Mouse (Mus musculus) testis, postnatal 10 days (tissue): ENCODE measurements at regions not wholly inside any gene's neighbourhood (a gene's known extent, or its start where the extent isn't known, plus 50 kb on each side); places are given as distances from the start of the nearest gene placed in this dataset.

Experiments
- DNase-seq: peaks from one replicate; pipeline ENCODE4 v3.0.0; 2021; ENCODE audit warnings: low spot score

DNA sequence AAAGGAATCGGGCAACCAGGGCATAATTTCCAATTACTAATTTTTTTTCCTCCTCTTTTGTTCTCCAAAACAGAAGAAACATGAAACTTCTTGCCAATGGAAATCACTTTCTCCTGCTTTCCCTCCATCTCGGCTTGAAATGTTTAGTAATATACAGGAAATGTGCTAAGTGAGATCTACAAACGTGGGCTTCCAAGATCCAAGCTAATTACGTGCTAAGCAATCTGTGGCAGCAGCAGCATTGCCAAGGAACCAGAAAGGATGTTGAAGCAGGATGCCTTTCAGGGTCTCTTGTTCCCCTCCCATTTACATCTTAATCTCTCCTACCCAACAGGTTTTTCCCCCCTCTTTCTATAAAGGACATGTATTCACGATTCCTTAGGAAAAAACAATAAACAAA, 660.2 kb upstream of the Sox9 start:
- no peak for DNase-seq

DNA sequence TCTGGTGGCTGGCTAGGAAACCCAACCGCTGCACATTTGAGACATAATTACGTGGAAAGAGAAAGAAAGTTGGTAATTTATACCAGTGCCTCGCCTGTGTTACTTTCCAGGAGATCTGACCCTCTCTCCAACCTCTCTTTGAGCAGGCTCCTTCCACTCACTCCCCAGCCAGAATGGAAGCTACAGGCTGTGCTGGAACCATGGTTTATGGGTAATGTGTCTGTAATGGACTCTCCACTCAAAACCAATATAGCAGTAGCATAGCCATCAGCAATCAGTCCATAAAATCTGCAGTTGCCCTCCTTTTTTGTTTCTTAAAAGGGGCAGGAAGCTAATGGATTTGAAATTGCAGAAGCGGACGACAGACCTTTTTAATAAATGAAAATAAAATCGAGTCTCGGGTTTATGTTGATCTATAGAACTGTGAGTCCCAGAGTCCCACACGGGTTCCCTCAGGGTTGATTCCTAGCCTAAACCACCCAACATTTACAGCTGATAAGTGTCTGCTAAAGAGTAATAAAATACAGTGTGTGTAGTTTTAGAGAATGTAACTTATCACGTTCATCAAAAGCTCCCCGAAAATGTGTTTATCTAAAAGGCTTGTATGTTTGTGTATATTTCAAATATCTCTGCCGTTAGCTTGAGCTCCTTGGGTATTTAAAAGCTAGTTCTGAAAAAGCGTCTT, 656.6 kb upstream of the Sox9 start:
- DNase-seq = no peak

DNA sequence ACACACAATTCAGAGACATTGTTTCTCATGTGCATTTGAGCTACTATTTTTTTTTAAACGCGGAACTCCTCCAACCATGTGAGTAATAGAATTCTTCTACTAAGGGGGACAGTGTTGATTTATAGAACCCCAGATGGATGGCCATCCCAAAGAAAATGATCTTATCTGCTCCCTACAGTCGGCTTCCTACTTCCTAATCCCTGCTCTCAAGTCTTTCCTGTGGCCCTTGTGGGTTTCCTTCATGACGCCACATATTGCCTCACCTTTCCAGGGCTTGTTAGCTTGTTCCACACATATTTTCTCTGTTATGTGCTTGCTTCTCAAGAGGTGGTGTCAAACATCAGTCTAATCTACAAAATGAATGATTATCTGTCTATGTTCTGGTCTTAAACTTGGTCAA, 651.9 kb upstream of the Sox9 start:
- DNase-seq = no peak

DNA sequence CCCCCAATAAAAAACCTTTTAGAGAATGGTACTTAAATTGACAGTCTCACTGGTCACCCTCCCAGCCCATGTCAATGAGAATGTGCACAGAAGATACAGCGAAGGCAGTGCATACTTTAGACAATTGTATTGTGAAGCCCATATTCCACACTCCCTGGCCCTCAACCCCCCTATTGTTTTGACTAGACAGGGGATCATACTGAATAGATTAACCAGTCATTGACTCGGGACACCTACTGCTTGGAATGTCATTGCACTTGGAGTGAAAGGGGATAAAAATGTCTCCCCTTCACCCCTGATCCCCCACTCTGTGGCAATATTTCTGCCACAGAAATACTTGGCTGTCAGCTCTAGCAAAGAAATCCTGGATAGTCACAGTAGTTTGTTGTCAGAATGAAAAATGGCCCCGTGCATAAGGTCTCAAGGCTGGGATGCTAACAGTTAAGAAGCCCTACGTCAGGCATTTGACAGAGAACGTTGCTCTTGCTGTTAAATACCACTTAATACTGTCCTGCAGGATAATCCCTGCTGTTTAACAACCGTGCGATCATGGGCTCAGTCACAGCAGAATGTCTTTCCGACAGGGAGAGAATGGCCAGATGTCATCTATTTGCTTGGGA, 644.5 kb upstream of the Sox9 start:
- no peak for DNase-seq

DNA sequence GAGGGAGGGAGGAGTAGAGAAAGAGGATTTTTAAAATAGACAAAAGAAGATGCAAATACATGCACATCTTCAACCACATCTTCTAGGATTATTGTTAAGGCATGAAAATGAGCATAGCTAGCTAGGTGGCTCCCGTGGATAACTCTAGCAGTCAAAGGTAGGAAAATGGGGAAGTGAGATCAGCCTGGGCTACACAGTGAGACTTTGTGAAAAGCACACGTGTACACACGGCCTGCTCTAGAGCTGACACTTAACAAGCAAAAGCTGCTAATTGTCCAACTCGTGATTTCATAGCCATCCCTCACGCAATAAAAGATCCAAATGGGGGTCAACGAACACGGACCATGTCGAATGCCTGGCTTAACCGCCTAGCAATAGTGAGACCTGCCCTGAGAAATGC, 642.0 kb upstream of the Sox9 start:
- DNase-seq = no peak

DNA sequence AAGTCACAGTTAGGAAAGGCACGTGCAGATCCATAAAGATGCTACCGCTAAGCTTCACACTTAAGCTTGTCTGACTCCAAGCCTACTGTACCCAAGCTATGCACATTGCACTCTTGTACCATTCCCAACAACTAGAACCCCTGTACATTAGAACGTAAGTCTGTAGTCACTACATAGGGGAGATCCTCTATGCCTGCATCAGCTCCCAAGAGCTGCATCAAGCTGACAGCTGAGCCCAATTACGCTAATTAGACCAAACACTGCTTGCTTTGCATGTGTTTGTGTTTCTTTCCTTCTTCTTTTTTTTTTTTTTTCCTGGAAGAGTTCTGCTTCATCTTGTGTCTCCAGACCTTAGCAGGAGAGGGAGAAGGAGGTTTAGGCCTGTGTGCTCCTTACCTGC, 641.5 kb upstream of the Sox9 start:
- no peak for DNase-seq

DNA sequence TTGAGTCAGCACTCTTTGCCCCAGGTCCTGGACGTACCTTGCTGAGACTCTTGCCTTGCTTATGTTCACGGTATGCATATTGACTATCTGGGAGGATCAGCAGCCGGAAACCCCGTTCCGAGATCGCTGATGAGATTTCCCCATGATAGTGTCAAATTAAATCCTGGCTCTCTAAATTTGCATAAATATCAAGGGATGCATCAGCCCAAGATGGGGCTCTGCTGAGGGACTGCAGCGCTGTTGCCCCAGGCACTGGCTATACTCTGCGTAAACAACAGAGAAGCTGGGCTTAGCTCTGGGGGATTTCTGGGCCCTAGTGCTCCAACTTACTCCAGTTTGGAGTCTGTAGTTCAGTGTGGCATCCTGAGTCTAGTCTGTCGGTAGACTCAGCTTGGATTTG, 641.1 kb upstream of the Sox9 start:
- DNase-seq = no peak

DNA sequence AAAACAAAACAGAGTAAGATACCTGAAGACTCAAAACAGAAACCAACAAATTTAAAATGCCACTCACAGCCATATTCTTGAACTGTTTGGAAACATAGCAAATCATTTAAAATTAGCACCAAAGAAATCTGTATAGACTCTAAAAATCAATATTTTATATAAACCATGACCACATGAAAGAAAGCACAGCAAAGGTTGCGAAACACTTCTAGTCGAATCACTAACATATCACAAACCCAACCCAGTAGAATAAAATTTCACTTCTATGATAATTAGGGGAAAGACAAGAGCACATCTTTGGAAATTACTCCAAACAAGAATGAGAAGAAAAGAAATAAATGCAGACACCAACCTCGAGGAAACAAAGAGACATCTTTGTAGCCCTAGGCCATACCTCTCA, 630.0 kb upstream of the Sox9 start:
- DNase-seq = no peak

DNA sequence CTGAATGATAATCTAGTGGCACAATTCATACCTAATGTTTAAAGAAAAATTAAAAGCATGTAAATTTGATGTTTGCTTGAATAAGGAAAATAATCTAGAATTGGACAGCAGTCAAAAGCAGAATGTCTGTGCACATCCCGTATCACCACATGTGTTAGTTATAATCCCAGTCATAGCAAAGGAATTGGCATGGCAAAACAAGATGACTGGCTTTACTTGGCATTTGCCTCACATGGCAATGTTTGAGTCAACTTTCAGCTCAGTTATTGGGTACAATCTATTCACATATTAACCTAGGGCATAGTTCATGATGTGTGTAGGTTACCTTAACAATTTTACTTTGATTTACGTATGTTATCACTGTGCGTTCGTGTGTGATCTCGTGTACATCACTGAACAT, 628.8 kb upstream of the Sox9 start:
- no peak for DNase-seq

DNA sequence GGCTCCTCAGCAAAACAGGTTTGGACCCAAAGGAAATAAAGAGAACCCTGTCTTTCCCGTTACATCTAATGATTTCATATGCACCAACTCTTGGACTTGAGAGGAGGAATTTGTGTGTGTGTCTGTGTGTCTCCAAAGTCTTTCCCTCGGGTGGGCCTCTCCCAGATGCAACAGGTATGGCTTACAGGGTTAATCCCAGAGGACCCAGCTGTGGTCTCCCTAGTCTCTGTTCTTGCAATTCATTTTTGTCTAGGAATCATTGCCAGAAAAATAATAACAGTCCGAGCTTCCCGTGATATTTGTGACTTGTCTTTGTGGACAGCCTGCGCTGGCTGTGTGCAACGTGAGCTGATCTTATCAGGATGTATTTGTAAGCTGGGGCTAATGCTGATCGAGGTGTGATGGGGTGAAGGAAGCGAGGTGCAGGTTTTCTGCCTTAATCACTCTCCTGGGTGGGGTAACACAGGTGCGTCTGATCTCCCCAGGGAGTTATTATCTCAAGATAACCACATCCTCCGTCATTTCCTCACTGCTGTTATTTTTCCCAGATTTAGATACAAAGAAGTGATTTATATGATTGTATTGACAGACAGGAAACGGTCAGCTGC, 627.2 kb upstream of the Sox9 start:
- DNase-seq = no peak

DNA sequence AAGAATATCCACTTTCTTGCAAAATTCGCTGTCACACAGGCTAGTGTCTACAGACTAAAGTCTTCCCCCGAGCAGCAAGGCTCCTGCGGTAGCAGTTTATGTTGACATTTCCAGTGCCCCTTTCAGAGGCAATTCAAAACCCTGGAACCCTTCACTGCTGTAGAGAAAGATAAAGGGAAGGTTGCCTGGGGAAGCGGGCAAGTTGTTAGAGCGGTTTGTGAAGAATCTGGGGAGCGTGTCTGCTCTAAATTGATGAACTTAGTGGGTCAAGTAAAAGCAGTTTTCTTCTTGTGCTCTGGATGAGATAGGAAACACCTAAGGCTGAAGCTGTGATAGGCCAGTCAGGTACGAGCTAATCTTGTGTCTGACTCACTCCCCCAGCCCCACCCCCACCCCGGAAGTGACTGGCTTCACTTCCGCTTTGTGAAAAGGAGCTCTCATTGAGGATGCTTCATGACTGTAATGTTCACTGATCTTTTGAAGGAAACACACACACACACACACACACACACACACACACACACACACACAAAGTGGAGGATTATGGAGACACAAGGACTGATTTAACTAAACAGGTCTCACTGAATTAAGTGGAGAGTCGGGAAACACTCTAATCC, 626.6 kb upstream of the Sox9 start:
- no peak for DNase-seq

DNA sequence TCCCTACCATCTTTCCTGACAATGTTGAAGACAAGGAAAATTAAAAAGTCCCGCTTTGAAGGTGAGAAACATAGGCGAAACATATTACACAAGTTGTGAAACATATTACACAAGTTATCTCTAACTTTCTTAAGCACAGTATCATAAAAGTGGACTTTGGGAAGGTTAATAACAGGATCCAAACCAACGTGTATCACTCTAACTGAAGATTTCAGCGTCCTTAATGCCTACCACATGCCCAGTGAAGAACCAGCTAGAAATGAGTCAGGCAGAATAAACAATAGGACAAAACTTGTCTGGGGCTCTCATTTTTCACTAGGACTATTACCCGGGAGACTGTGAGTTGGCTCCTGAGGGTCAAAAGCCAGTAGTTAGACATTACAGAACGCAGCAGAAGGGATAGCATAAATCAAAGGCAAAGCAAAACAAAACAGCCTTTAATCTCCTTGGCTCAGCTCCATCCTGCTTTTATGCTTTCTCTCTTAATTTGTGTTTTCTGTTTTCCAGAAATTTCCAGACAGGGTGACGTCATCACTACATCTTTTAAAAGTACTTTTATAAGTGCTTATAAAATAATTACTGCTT, 618.3 kb upstream of the Sox9 start:
- DNase-seq = no peak

DNA sequence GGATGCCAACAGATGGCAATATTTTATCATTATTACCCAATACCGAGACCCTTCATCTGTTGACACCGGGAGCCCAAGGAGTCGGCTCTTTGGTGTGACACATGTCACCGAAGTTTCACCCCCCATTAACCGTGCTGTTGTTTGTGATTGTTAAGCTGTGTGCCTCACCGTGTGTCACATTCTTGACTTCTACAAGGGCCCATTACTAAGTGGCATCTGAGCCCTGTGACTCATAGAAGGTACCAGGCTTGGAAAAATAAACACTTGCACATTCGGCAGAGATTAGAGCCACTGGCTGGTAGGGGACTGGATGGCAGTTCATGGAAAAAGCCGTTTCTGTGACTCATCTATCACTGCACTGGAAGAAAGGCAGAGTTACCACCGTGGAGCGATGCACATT, 608.4 kb upstream of the Sox9 start:
- no peak for DNase-seq

DNA sequence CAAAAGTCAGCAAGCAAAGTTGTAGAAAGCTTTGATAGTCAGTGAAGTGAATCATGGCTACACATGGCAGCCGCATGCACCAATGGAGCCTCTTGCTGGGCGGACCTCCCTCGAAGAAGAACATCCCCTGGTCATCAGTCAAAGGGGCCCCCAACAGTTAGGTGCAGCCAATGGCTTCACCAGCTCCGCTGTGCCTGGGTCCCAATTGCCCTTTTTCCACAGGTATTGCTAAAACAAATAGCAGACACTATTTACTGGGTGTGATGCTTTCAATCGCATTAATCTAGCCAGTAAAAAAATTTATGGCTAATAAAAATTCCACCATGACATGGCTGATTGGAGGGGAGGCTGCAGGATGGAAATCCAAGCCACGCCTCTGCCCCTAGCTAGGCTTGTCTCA, 606.7 kb upstream of the Sox9 start:
- DNase-seq = no peak

DNA sequence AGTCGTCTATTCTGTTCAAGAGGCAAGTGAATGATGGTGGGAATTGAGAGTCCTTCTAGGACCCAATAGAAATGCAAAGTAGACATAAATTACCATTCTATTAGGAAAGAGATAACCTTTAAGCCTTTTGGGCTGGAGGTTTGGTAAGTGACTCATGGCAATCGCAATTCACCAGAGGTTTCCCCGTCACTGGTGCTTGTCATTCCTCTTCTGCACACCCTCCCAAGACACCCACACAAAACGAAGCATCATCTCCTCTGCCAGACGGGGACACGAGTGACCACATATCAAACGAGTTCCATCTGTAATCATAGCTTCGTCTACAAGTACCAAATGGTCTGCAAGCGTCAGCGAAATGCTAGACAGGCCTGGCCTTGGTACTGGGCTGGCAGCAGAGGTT, 601.4 kb upstream of the Sox9 start:
- DNase-seq = no peak

DNA sequence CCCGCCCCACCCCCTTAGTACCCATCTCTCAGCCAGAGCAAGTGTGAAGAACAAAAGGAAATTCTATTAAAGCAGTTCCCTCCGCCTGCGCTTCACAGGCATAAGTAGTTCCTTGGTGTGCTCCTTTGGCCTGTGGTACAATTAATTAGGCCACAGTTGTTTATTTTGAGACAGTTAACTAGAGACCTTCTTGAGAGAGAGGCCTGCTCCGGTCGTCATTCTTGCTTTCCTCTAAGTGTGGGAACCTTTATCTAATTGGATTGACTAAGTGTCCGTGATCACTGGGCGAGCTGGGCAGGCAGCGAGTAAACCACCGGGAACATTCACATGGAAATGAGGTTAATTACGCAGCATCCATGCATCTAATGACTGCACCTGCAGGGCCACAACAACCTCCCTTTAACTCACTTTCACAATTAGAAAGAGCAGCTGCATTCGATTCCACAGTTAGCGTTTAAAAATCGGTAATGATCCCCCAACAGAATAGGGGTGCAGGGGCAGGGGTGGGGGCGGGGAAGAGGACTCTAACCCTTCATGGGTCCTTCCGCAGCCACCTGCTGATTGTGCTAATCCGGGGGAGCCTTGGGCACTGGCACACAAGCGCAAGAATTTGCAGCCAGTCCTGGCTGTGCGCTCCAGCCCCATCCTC, 584.3 kb upstream of the Sox9 start:
- no peak for DNase-seq

DNA sequence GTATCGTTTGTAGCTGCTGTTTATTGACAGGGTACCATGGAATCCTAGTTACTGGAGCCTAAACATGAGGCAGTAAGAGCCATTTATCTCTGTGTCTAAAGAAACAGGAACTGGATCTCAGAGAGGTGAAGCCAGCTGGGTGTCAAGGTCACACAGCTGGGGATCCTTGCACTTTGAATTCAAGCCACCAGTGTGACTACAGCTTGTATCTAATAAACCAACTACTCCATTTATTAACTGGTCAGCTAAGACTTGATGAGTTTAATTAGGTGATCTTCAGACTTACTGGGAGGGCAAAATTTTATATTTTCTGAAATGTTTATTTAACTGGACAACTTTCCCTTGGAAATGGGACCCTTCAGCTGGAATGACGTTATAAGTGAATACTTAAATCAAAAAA, 577.5 kb upstream of the Sox9 start:
- DNase-seq = no peak

DNA sequence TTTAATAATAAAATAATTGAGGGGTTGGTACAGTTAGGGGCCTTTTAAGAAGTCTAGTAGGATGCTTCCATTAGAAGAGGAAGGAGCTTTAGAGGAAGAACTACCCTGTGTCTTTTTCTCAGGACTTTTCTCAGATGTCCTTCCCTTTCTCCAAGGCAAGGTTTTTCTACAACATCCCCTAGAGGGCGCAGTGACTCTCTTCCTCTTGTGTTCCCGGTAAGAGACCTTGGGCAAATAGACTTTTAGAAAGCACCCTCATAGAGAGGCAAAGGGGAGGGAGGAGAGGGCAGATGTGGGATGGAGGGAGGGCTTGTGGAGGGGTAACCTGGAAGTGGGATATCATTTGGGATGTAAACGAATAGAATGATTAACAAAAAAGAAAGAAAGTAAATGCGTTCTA, 572.6 kb upstream of the Sox9 start:
- peak; percentile 62 for DNase-seq

DNA sequence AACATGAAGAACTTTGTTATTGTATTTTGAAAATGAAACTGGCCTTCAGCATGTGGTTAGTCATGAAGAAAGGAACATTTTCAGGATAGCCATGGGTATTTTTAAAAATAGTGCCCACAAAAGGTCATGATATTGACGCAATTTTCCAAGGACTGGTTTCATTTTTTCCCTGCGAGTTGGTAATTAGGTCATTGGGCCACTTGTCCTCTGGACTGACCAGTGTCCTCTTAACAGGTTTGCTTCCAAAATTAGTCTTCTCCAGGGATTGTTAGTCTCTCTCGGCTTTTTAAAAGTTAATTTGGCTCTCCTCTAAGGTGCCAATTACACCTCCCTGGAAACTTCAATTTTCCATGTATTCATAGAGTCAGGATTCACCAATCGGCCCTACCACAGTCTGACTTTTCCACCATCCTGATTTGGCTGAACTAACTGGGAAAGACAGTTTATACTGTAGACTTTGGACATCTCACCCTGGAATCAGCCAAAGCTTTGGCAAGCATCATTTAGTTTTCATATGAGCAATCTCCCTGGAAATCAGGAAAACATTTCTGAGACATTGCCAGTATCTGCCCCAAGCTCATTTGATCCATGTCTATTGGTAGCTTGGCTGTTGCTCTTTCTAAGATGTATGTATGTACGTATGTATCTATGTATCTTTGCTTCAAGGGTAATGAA, 562.8 kb upstream of the Sox9 start:
- no peak for DNase-seq

DNA sequence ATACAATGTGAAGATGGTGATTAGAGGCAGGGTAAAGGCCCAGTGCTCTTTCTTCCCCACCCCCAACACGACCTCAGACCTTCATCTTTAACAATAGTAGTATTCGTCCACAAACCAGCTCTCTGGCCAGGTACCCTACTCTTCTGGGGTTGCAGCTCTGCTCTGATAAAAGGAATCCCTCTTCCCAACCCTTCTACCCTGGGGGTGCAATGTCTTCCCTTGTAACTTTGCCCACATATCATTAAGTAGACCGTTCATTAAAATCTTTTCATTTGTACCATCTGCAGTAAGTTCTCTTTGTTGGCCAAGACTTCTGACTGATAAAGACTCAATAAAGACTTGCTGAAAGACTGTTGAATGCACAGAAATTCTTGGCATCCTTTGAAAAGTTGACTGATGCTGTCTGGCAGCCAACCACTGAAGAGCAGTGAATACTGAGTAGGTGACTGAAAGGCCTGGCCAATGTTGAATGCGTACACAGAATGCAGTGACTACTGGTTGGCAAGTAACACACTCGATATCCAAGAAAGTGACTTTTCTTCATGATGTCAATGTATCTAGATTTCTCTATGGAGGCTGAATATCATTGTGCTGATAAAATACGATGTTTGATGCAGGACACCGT, 547.4 kb upstream of the Sox9 start:
- DNase-seq = no peak
